Mouse (Mus musculus) ES-E14 (cell line): ENCODE results near the gene Zfp87. TPM values are rescaled to one million over a fixed set of nuclear protein-coding genes. Genes with fewer than 3 reads are reported as not detected.

Source experiments
- DNase-seq: peaks from one replicate; pipeline ENCODE4 v3.0.0-alpha.2; 2013; ENCODE audit warnings: low read depth, low spot score
- H3K27ac ChIP-seq: 2 replicates; pipeline ENCODE4 v1.5.1; 2012; ENCODE audit warnings: low read depth, mild to moderate bottlenecking, low read length, moderate library complexity, mixed read lengths; ENCODE audit not compliant: poor library complexity, insufficient read depth, severe bottlenecking
- H3K36me3 ChIP-seq: 2 replicates; pipeline ENCODE4 v1.6.1; 2012; ENCODE audit warnings: mild to moderate bottlenecking, low read length, moderate library complexity, mixed read lengths; ENCODE audit not compliant: control insufficient read depth, poor library complexity, insufficient read depth, severe bottlenecking
- H3K4me1 ChIP-seq, 2 experiments: fragments of 150-350 bp in 1 of 2; sonication (generic) in 1 of 2; 2 replicates each; pipeline ENCODE4 v1.6.1; 2012; ENCODE audit warnings: low read length in 2 of 2, mild to moderate bottlenecking in 1 of 2, mixed read lengths in 1 of 2; ENCODE audit not compliant: control insufficient read depth in 2 of 2, insufficient read depth in 2 of 2, poor library complexity in 1 of 2
- H3K4me3 ChIP-seq, 2 experiments: fragments of 150-350 bp in 1 of 2; sonication (generic) in 1 of 2; 2 replicates each; pipeline ENCODE4 v1.5.1; 2012; ENCODE audit warnings: low read length in 2 of 2, low read depth in 1 of 2, mild to moderate bottlenecking in 1 of 2, mixed read lengths in 1 of 2; ENCODE audit not compliant: insufficient read depth in 1 of 2, poor library complexity in 1 of 2, severe bottlenecking in 1 of 2
- H3K9ac ChIP-seq: 2 replicates; pipeline ENCODE4 v1.6.1; 2012; ENCODE audit warnings: low read depth, mild to moderate bottlenecking, low read length, mixed read lengths; ENCODE audit not compliant: poor library complexity, insufficient read depth, severe bottlenecking
- H3K9me3 ChIP-seq: fragments of 150-350 bp; sonication (generic); 2 replicates; pipeline ENCODE4 v1.6.1; 2012; ENCODE audit warnings: low read depth, mild to moderate bottlenecking, low read length; ENCODE audit not compliant: control insufficient read depth, insufficient read depth
- CHD2 ChIP-seq: IDR thresholded peaks from 2 replicates; pipeline ENCODE4 v1.6.1; 2014; ENCODE audit warnings: mild to moderate bottlenecking, low read depth, low read length, inconsistent platforms
- HCFC1 ChIP-seq: IDR thresholded peaks from 2 replicates; pipeline ENCODE4 v1.6.1; 2012; ENCODE audit warnings: low read length, inconsistent platforms, borderline replicate concordance; ENCODE audit not compliant: insufficient read depth
- MAFK ChIP-seq: IDR thresholded peaks from 2 replicates; pipeline ENCODE4 v1.6.1; 2014; ENCODE audit warnings: mild to moderate bottlenecking, low read depth, low read length, inconsistent platforms; ENCODE audit not compliant: insufficient read depth
- ZC3H11A ChIP-seq: IDR thresholded peaks from 2 replicates; pipeline ENCODE4 v1.6.1; 2012; ENCODE audit warnings: low read depth, mild to moderate bottlenecking, inconsistent platforms, low read length, borderline replicate concordance
- ZNF384 ChIP-seq: IDR thresholded peaks from 2 replicates; pipeline ENCODE4 v1.6.1; 2012; ENCODE audit warnings: low read depth, low read length, inconsistent platforms
- in situ Hi-C, 2 experiments: fragments of 600-800 bp; cut with MboI; formaldehyde crosslinking; loops; one replicate each; pipeline ENCODE4 v1.15.1; 2025; ENCODE audit warnings: low sequenced_read_pairs in 2 of 2, inconsistent platforms in 1 of 2; ENCODE audit not compliant: unreplicated experiment in 2 of 2
- total RNA-seq: library from RNA; depleted of rRNA; stranded (reverse); fragments of 300-350 nt; gene quantifications from 2 replicates; pipeline ENCODE4 v1.2.3, GENCODE M21; 2012; rRNA removed

Gene Zfp87
- total RNA-seq, 1 experiment = 14.6 TPM

- no peaks in the 10 kb centered on the region for H3K9me3 ChIP-seq
- no peaks in the 10 kb centered on the region for H3K4me1 ChIP-seq
- H3K4me3 ChIP-seq = no peak overlapping the region
- no peak overlapping the region for H3K9ac ChIP-seq
- no peak overlapping the region for H3K27ac ChIP-seq
- no peak for DNase-seq
- H3K36me3 ChIP-seq = no peaks in the 10 kb centered on the region
- TF ChIP-seq HCFC1 (no peak), ZC3H11A (no peak), MAFK (no peak), CHD2 (no peak), ZNF384 (no peak)
- in situ Hi-C loops = no loop called here
Measured at GRCm38 (mm10) chr13:67469274-67469673, 56.7 kb downstream of the Zfp87 start.

Other genes starting within 250 kb of the Zfp87 start
- 1.4 TPM in 2 replicates for gene Zfp458, start 247.7 kb downstream of the Zfp87 start, total RNA-seq
- gene Zfp457, start 219.7 kb downstream of the Zfp87 start, total RNA-seq = 1.2 TPM in 2 replicates
- gene Zfp595, start 193.6 kb downstream of the Zfp87 start, total RNA-seq = 3.5 and 4.3 TPM in 2 replicates
- gene Gm28044, start 165.6 kb downstream of the Zfp87 start, total RNA-seq = not detected in 2 replicates
- 6.1 and 6.9 TPM in 2 replicates for gene Zfp953, start 165.6 kb downstream of the Zfp87 start, total RNA-seq
- gene Gm28041, start 150.4 kb downstream of the Zfp87 start, total RNA-seq = 0.74 and 0.80 TPM in 2 replicates
- gene Zfp456, start 150.4 kb downstream of the Zfp87 start, total RNA-seq = 1.9 and 2.3 TPM in 2 replicates
- gene Zfp429, start 126.4 kb downstream of the Zfp87 start, total RNA-seq = 4.3 and 10.1 TPM in 2 replicates
- gene Zfp459, start 104.8 kb downstream of the Zfp87 start, total RNA-seq = 15.7 and 25.5 TPM in 2 replicates
- gene Zfp874a, start 74.6 kb downstream of the Zfp87 start, total RNA-seq = 11.5 and 16.8 TPM in 2 replicates
- 6.3 and 12.1 TPM in 2 replicates for gene Zfp874b, start 41.9 kb downstream of the Zfp87 start, total RNA-seq
- 4.2 and 5.4 TPM in 2 replicates for gene Zfp58, start 25.6 kb downstream of the Zfp87 start, total RNA-seq
- 0.18 TPM in 1 of 2 replicates, not detected in the other for gene Gm26965, start within 50 bp of the Zfp87 start, total RNA-seq
- 7.1 and 8.7 TPM in 2 replicates for gene Zfp748, start 27.7 kb upstream of the Zfp87 start, total RNA-seq
- gene Zfp729b, start 83.5 kb upstream of the Zfp87 start, total RNA-seq = 23.2 and 25.1 TPM in 2 replicates
- gene Gm49345, start 111.6 kb upstream of the Zfp87 start, total RNA-seq = 4.2 and 7.7 TPM in 2 replicates
- gene Zfp729a, start 111.6 kb upstream of the Zfp87 start, total RNA-seq = 6.4 and 6.8 TPM in 2 replicates
- 12.8 and 16.6 TPM in 2 replicates for gene Zfp738, start 160.9 kb upstream of the Zfp87 start, total RNA-seq
- gene Zfp65, start 203.0 kb upstream of the Zfp87 start, total RNA-seq = 19.2 and 22.9 TPM in 2 replicates
- gene Zfp85, start 229.1 kb upstream of the Zfp87 start, total RNA-seq = 1.7 and 2.7 TPM in 2 replicates